Mouse (Mus musculus) kidney, embryonic 14.5 days (tissue): ENCODE measurements at regions not wholly inside any gene's neighbourhood (a gene's known extent, or its start where the extent isn't known, plus 50 kb on each side); places are given as distances from the start of the nearest gene placed in this dataset.

Source experiments
- ATAC-seq: fragments of 200-750 bp; cut with Nextera tagmentation; 2 replicates; pipeline ENCODE4 v1.8.0; 2017; ENCODE audit warnings: moderate number of reproducible peaks, mild to moderate bottlenecking, moderate TSS enrichment, moderate library complexity; ENCODE audit not compliant: low FRiP score, low TSS enrichment
- H3K27ac ChIP-seq: fragments of 300-500 bp; sonication (generic); 2 replicates; pipeline ENCODE4 v1.5.1; 2014; ENCODE audit warnings: low read depth, mild to moderate bottlenecking, low read length, moderate library complexity, mixed read lengths
- H3K27me3 ChIP-seq: fragments of 300-500 bp; sonication (generic); 2 replicates; pipeline ENCODE4 v1.6.1; 2014; ENCODE audit warnings: mild to moderate bottlenecking, low read length; ENCODE audit not compliant: control insufficient read depth, insufficient read depth
- H3K36me3 ChIP-seq: fragments of 300-500 bp; sonication (generic); 2 replicates; pipeline ENCODE4 v1.6.1; 2014; ENCODE audit warnings: low read length, mixed read lengths; ENCODE audit not compliant: control insufficient read depth, insufficient read depth
- H3K4me1 ChIP-seq: fragments of 300-500 bp; sonication (generic); 2 replicates; pipeline ENCODE4 v1.6.1; 2014; ENCODE audit warnings: low read length, mixed read lengths; ENCODE audit not compliant: control insufficient read depth, insufficient read depth
- H3K4me2 ChIP-seq: fragments of 300-500 bp; sonication (generic); replicated peaks from 2 replicates; pipeline ENCODE4 v1.6.1; 2014; ENCODE audit warnings: low read depth, mild to moderate bottlenecking, low read length
- H3K4me3 ChIP-seq: fragments of 300-500 bp; sonication (generic); 2 replicates; pipeline ENCODE4 v1.5.1; 2014; ENCODE audit warnings: mild to moderate bottlenecking, low read length
- H3K9ac ChIP-seq: fragments of 300-500 bp; sonication (generic); 2 replicates; pipeline ENCODE4 v1.6.1; 2014; ENCODE audit warnings: low read depth, mild to moderate bottlenecking, low read length, moderate library complexity
- H3K9me3 ChIP-seq: fragments of 300-500 bp; sonication (generic); 2 replicates; pipeline ENCODE4 v1.6.1; 2016; ENCODE audit warnings: low read length; ENCODE audit not compliant: control insufficient read depth
- WGBS: fragments of 180-500 bp; shearing (Covaris S2); extraction: QIAGEN DNeasy Blood & Tissue Kit; methylation state at CpG from one replicate; pipeline ENCODE4 v1.1.7; 2014; 5-methylcytosine and 5-hydroxymethylcytosine counted together

DNA sequence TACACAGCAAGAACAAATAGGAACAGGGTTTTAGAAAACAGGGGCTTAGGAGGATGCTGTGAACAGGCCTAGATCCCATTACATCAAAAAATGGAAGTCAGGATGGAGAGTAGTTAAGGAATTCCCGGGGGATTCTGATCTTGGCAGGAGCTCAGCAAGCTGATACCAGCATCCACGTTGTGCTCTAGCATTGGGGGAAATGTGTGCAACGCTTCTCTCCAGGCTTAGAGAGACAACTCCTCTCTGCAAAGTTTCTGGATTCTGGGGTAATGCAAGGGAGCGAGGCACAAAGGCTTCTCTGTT, 201.1 kb downstream of the Tm2d1 start:
- no peak overlapping the region for H3K4me3 ChIP-seq
- no peak overlapping the region for H3K9ac ChIP-seq
- H3K4me2 ChIP-seq, result no peak overlapping the region
- H3K27ac ChIP-seq, result no peak overlapping the region
- no peak for ATAC-seq
- H3K9me3 ChIP-seq, result no peaks in the 10 kb centered on the region
- WGBS, result 38% methylated on average over 4 of the region's 4 CpGs
- H3K36me3 ChIP-seq, result no peaks in the 10 kb centered on the region
- no peaks in the 10 kb centered on the region for H3K27me3 ChIP-seq
- H3K4me1 ChIP-seq, result 0 out of 2 replicates have a peak, but pooled peaks cover 7% of the 10 kb centered on the region

DNA sequence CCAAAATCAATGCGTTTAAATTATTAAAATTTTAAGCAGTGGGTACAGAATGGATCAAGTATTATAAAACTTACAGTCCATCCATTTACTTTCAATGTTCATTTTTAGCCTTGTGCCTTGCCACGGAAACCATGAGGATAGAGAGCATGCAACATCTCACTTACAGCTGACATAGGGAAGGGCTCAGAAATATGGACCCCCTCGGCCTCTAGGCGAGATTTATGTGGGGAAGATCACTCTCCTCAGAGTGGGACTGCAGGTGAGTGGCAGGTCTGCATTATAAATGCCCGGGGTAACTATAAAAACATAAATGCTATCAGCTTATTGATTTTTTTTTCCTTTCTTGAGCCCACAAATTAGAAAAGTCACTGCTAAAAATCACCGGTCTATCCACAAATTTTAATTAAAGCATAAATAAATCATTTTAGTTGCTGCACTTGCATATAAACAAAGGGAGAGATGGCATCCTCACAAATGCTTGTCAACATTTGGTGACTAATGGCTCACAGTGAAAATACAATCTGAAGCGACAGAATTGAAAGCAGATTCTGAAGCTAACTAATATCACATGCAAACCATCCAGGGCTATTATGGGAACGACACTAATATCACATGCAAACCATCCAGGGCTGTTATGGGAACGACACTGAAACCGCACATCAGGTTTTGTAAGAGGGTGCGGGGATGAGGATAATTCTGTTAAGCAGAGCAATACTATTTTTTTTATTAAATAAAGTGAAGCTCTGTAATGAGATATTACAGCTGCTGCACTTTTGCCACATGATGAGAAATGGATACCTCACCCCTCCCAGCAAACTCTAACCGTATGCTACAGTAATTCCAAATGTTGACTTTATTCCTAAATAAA, 201.7 kb downstream of the Tm2d1 start:
- H3K36me3 ChIP-seq, result no peaks in the 10 kb centered on the region
- H3K4me1 ChIP-seq, result 0 out of 2 replicates have a peak, but pooled peaks cover 7% of the 10 kb centered on the region
- H3K4me3 ChIP-seq, result no peak overlapping the region
- no peak overlapping the region for H3K9ac ChIP-seq
- no peaks in the 10 kb centered on the region for H3K27me3 ChIP-seq
- H3K4me2 ChIP-seq, result no peak overlapping the region
- H3K9me3 ChIP-seq, result no peaks in the 10 kb centered on the region
- no peak for ATAC-seq
- H3K27ac ChIP-seq, result no peak overlapping the region
- 77% methylated on average over 12 of the region's 12 CpGs for WGBS

DNA sequence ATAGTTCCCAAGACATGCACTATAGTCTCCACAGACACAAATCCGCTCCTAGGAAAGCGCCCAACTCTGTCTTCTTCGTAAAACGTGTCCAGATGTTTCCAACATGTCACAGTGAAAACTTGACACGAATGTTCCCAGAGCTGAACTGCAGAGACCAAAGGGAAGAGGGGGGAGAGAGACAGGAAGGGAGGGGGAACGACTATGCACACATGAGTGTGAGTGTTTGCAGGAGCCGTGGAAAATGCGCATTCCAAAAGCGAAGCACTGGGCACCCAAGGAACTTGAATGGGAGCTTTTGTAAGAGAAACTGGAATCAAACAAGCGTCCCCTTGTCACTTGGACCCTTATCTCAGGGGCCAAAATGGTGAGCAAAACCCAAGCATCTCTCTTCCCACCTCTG, 202.8 kb downstream of the Tm2d1 start:
- Histone ChIP-seq H3K9ac (no peak overlapping the region), H3K27ac (no peak overlapping the region), H3K9me3 (no peaks in the 10 kb centered on the region), H3K27me3 (no peaks in the 10 kb centered on the region), H3K4me2 (no peak overlapping the region), H3K36me3 (no peaks in the 10 kb centered on the region), H3K4me1 (0 out of 2 replicates have a peak, but pooled peaks cover 7% of the 10 kb centered on the region), H3K4me3 (no peak overlapping the region)
- no peak for ATAC-seq
- WGBS, result 59% methylated on average over 10 of the region's 10 CpGs
